Mouse (Mus musculus): ENCODE measurements around the gene Pinlyp.
"Not testable (repeated sequence)": the region's sequence is repeated elsewhere in the genome, so short reads cannot be mapped to it uniquely, and the experiment has no call there.

Gene Pinlyp

DNA sequence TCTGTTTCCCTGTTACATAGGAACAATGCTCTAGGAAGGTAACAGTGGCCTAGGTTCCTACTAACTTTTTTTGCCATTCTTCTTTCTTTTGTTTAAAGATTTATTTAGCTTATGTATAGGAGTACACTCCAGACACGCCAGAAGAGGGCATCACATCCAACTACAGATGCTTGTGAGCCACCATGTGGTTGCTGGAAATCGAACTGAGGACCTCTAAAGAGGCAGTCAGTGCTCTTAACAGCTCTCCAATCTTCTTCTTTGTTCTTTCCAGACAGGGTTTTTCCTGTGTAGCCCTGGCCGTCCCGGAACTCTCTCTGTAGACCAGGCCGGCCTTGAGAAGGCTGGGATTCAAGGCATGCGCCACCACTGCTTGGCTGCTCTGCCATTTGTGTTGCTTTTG is 20.9 kb downstream of the Pinlyp start:
- no peak for DNase-seq (ENCODE audit: low spot score in 2 of 2)

GRCm38 (mm10) chr7:24523723-24524122 is 22.2 kb downstream of the Pinlyp start:
- DNase-seq (ENCODE audit: low spot score in 2 of 2): no peak

DNA sequence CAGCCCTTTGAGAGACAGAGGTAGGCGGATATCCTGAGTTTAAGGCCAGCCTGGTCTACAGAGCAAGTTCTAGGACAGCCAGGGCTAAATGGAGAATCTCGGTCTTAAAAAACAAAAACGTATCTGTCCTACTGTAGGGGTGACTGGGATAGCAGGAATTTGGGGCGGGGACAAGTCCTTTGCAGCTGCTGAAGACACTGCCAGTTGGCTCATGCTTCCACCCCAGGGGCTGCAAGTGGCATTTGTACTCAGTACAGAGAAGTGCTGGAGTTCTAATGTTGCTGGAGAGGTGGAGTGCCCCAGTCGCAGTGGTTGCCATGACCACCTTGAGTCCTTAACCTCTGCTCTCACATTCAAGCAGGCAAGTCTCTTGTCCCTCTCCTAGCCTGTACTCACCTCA is 23.1 kb downstream of the Pinlyp start:
- DNase-seq (ENCODE audit: low spot score in 2 of 2): no peak

DNA sequence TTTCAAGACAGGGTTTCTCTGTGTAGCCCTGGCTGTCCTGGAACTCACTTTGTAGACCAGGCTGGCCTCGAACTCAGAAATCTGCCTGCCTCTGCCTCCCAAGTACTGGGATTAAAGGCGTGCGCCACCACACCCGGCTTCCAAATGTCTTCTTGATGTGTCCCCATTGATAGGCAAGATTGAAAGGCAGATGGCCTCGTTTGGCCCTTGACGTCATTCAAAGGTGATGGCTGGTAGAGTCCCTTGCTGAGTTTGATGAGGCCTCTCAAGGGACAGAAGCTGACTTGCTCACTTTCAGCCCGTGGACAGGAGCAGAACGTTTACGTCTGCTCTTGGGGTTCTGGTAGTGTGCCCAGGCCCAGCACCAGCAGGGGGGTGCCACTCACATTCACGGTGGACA is 25.9 kb downstream of the Pinlyp start:
- not testable (repeated sequence) for DNase-seq (ENCODE audit: low spot score in 2 of 2)

GRCm38 (mm10) chr7:24519130-24519529 is 26.8 kb downstream of the Pinlyp start:
- no peak for DNase-seq (ENCODE audit: low spot score in 2 of 2)

DNA sequence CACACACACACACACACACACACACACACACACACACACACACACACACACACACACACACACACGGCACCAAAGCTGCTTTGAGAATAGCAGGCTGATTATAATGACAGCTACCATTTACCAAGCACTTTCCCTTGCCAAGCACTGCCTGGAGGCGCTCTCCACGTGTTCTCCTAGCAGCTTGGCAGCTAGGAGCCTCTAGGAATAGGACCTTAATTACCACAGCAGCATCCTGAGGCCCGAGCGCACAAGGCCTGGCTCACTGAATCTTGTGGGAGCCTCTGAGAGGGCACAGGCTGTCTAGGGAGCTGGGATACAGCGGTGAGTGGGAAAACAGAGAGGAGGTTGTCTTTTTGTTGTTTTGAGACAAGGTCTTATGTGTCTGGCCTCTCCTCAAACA is 28.3 kb downstream of the Pinlyp start:
- DNase-seq (ENCODE audit: low spot score in 2 of 2): no peak

- DNase-seq (ENCODE audit: low spot score in 2 of 2): no peak
Observed at GRCm38 (mm10) chr7:24517077-24517476, 28.8 kb downstream of the Pinlyp start.

GRCm38 (mm10) chr7:24516319-24516718 is 29.6 kb downstream of the Pinlyp start:
- peak in 1 of 2 experiments; percentile 26 for DNase-seq (ENCODE audit: low spot score in 2 of 2)

GRCm38 (mm10) chr7:24512355-24512754 is 33.6 kb downstream of the Pinlyp start, which contains the start of gene AC161166.1:
TSS of gene AC161166.1 (minus strand) at chr7:24512455.
- no peak for DNase-seq (ENCODE audit: low spot score in 2 of 2)

DNA sequence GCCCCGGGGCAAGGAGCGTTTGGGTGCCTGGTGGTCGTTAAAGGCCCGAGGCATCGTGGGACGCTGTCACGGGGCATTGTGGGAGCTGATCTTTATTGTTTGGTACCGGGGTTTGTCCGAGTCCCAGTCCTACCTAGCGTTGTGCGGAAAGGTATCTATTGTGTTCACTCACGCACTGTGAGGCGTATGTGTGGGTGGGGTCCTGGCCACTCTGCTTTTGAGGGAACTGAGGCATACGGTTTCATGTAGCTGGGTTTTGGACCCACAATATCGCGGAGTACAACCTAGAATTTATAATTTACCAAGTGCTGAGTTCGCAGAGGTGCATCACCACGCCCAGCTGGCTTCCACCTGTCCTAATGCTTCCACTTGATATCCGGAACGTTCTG is 38.2 kb downstream of the Pinlyp start:
- no peak for DNase-seq (ENCODE audit: low spot score in 2 of 2)

GRCm38 (mm10) chr7:24506838-24507725 is 38.8 kb downstream of the Pinlyp start, which contains the start of gene Zfp428:
TSS of gene Zfp428 (plus strand) at chr7:24507006.
- peak; percentile 57 to 59 for DNase-seq (ENCODE audit: low spot score in 2 of 2)

DNA sequence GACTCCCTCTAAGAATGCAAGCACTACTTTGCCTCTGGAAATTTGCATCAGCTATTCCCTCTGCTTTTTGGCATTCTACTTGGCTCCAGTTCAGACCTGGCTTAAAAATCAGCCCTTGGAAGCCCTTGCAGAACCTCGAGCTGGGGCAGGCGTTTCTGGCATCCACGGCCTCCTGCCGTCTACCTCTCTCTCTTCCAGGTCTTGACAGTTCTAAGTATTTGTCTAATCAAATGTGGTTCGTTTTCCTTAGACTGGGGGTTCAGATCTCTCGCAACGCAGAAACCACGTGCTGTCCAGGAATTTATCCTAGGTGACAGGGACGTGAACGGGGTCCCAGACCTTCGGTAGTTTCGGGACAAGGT is 39.5 kb downstream of the Pinlyp start:
- DNase-seq (ENCODE audit: low spot score in 2 of 2): no peak

- DNase-seq (ENCODE audit: low spot score in 2 of 2): no peak
Observed at GRCm38 (mm10) chr7:24506065-24506459, 39.9 kb downstream of the Pinlyp start.

- DNase-seq (ENCODE audit: low spot score in 2 of 2): no peak
Observed at GRCm38 (mm10) chr7:24505447-24506064, 40.4 kb downstream of the Pinlyp start.

GRCm38 (mm10) chr7:24504868-24505267 is 41.0 kb downstream of the Pinlyp start:
- DNase-seq (ENCODE audit: low spot score in 2 of 2): no peak

DNA sequence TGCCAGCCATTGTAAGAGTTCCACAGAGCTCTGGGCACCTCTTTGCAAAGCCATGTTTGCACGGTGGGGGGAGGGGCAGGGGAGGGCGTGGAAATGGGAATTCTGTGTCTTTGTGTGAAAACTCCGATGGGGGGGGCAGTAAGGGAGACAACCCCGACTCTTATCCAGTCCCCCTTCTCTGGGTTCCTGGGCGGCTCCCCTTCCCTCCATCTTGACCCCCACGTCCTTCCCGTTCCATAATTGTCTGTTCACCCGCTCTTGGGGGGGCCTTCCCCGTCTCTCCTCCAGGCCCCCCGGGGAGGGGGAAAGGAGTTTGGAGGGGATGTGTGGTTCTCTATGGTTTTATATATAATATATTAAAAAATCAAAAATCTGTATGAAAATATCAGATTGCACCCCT is 41.9 kb downstream of the Pinlyp start:
- DNase-seq (ENCODE audit: low spot score in 2 of 2): no peak

DNA sequence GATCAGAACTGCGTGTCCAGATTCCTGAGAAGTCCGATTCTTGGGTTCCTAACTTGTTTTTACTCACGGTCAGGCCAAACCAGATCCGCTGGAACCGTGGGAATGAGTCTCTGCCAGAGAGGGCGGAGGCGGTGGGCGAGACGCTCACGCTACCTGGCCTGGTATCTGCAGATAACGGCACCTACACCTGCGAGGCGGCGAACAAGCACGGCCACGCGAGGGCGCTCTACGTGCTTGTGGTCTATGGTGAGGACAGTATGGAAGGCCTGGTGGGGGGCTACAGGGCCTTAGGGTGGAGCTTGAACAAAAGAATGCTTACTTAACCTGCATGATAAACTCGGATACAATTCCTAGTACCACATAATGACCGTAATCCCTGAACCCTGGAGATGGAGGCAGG is 44.4 kb downstream of the Pinlyp start:
- DNase-seq (ENCODE audit: low spot score in 2 of 2): peak in 1 of 2 experiments; percentile 46

GRCm38 (mm10) chr7:24500929-24501328 is 45.0 kb downstream of the Pinlyp start:
- DNase-seq (ENCODE audit: low spot score in 2 of 2): peak in 1 of 2 experiments; percentile 46

GRCm38 (mm10) chr7:24499856-24500577 is 45.9 kb downstream of the Pinlyp start:
- no peak for DNase-seq (ENCODE audit: low spot score in 2 of 2)

Data from natural killer cell, adult 2 months (primary cell).